Mouse (Mus musculus): Measurements from ENCODE around the gene Ttc21b.

Ttc21b gene

DNA sequence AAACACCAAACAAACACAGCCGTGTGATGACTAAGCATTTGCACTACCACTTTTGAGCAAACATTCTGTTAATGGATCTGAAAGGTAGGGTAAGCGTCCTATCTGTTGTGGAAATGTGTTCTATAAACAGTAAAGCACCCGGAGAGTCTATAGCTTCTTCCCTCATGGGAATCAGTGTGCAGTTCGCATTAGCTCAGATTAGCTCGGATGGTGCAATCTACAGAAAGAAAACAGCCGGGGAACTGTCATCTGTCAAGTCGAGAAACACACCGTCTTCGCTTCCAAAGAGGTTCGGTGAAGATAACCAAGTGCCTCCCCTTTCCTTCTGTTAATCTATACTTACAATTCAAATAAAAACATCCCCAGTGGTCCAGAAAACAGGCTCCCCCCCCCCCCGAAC is 85.7 kb downstream of the Ttc21b start:
- no peak for DNase-seq

DNA sequence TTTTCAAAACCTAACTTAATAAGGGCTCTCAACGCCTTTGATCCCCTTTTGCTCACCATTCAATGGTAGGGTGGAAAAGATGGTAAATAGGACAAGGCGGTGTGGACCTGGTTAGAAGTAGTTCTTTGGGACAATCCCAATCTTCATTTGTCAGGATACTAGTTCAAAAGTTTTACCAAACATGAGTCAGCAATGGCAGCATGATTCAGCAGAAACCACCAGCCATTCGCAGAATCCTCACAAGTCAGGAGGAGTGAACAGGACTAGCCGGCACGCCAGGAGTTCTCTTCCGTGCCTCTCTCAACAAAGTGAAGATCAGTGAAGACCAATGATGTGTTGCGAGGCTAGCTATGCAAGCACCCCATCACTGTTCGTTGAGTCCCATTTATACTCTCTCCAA is 91.4 kb downstream of the Ttc21b start:
- no peak for DNase-seq

DNA sequence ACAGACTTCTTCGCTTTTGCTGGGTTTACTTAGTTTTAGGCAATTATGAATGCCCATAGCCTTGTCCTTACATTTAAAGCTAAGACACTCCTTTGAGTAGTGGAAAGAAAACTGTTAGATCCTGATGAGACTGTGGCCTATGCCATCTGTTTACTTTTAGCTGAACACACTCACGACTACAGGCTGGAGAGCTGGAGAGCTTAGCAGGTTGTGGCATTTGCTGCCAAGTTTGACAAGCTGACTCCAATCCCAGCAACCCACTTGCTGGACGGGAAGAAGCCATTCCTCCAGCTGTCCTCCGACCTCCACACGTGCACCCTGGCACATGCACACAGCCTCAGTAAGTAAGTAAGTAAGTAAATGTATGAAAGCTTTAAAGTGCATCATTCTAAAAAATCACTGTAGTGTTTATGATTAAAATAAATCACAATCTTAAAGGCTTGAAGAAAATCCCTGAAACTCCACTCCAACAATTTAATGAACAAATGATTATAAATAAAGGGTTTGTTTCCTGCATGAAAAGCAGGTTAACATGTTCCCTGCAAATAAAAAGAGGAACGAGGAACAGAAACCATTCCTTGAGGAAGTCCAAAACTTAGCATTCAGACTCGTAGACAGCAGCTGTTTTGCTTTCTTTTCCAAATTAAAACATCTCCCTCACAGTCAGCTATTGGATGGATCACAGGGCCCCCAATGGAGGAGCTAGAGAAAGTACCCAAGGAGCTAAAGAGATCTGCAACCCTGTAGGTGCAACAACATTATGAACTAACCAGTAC is 98.1 kb downstream of the Ttc21b start:
- peak; percentile 32 for DNase-seq

DNA sequence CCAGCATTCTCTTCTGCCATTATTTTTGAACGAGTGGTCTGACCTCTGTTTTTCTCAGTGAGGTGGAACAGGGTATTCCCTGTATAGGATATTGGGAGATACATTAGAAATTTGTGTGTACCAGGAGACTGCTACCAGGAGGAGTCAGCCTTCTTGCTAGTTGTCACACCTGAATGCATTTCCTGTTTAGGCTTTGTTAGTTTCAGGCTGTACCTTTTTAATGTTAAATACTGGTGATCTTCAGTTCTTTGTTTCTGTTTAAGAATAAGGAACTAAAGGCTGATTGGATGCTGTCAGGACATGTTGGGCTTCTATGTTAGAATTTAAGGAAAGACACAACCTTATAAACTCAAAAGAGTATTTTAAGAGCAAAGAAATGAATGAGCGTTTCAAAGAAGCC is 105.0 kb downstream of the Ttc21b start:
- no peak for DNase-seq

DNA sequence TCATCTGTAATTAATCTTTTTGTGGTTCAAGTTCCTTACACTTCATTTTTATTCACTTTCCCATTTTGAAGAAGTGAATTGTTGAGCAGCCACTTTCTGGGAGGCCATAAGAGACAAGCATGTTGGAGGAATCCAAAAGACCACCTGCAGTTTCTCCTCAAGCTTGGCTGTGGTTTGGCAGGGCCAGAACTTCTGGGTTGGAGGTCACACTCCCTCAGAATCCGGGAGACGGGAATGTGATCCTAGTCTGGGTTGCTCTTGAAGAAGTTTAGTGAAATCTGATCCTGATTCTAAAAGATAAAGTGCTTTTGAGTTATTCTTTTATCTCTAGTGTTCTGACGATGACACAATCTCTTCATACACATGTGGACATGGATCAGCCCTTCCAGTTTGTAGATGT is 105.9 kb downstream of the Ttc21b start:
- DNase-seq, result no peak

DNA sequence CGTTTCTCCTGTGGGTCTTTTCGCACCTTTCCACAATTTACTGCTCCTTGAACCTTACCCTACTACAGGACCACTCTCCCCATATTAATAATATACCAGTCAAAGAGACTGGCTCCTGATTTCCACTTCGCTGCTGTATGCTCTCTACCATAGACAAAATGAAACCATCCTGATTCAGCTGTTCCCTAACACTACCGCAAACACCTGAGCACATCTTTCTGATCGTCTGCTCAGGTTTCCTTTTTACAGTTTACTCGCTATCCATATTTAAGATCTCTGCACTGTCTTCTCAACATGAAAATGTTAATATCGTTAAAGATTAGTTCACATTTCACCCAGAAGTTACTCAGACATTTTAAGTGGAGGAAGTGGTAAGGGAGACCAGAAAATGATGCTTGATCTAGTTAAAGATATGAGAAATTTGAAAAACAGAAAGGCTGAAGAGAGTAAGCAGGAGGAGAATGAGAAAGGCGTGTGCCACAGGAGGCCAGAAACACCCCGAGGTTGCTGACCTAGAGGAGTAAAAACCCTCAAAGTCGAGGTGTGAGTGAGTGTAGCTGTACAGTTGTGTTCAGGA is 107.7 kb downstream of the Ttc21b start:
- no peak for DNase-seq

DNA sequence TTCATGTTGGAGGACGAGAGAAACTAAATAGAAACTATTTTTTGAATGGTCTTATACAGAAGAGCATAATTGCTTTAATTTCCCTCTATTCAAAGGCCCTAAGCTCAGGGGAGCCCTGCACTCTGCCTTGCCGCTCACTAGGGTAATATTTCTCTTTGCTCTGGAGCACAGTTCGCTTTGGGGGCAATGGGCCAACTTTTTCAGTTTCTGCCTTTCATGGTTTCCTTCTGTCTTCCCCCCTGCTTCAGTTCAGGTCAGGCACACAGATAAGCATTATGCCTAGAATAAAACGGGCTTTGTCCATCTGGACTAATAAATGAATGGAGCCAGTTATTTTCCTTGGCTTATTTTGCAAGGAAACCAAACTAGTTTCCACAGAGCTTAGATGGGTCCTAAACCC is 109.9 kb downstream of the Ttc21b start:
- DNase-seq, result peak; percentile 32

DNA sequence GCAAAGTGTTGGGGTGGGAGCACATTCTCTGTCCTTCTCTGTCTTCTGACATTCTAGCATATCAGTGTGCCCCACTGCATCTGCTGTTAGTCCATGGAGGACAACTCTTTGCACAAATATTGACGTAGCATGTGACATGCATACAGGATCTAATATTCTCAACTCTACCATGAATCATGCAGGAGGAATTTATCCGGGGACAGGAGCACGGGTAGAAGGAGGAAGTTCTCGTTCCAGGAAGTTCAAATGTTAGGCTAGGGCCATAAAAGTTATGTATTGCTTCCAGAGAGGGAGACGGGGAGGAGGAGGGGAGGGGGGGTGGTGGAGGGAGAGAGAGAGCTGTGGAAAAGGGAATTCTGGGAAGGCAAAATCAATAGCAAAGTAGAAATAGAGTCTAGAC is 111.6 kb downstream of the Ttc21b start:
- DNase-seq, result no peak

DNA sequence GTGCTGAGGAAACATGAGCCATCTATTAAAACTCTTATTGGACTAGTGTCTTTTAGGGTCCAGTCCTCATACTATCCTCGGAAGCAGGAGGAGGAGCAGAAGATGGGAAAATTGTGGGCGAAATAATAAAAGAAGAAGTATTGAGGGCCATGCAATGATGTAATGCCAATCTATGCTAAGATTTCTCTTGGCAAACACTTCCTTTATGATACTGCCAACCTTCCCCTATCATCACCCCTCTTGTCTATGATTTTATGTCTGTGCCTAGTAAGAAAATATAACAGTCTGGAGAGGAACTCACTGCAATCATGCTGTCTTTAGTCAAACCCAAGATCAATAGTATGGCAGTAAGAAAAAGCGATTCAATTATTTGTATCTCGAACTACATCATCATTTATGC is 113.1 kb downstream of the Ttc21b start:
- DNase-seq, result no peak

DNA sequence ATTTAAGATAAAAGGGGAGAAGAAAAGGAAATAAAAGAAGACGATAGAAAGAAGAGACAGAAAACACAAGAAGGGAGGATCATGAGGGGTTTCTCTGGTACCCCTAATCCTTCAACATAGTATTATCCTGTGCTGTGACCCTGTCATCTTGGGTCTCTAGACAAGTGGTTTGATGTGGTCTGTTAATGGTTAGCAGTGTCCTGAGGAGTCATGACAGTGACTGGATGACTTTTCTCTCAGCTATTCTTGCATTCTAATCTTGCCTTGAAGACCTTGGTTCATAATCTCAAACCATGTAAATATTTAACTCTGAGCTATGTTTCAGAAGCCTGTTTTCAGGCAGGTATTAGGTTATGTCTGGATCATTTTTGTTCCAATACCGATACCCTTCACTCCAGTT is 113.7 kb downstream of the Ttc21b start:
- no peak for DNase-seq

DNA sequence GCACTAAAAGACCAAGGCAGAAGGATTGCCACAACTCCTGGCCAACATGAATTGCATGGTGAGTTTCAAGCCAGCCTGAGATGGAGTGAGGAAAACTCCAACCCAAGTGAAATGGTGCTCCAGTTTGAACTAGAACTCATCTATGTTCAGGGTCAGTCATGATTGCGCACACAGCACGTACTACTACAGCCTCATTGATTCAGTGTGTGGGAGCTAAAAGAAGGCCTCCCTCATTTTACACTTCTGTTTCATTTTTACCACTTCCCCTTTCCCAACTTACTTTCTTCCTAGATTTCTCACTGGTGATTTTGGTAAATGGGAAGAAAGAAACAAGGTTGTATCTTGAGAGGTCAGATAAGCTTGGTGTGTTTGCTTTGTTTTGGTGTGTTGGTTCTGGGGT is 114.1 kb downstream of the Ttc21b start:
- DNase-seq, result no peak

DNA sequence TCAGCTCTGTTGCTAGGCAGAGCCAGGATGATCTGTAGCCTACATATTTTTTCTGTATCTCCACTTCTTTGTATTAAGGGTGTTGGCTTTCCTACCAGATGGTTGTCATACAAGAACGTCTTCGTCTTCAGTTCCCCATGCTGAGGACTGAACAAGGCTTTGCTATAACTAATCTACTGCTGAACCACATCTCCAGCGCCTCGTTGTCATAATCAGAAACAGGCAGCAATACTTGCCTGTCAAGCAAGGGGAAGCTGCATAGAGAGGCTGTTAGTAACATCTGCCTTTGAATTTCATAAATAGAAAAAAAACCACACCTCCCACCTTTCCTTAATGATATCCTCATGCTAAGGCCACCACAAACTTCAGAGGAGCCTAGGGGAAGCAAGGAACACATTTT is 116.2 kb downstream of the Ttc21b start:
- no peak for DNase-seq

Measured in layer of hippocampus, adult 9-11 months (tissue).